In the genomic region with DNA sequence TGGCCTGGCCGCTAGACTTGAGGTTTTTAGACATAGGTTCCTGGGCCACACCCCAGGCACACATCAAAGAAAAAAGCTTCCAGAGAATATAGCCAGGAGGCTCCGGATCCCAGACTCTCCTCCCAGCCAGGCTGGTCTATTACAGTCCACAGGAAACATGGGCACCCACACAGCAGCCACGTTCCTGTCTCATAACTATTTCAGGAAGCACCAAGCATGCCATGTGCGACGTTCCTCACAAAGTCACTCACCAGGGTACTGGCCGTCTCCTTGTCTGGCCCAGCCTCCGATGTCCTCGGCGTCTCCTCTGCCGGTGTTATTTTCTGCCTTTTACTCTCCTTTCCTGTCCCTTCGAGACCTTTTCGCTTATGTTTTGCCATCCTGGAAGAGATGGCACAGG, we compare ENCODE assay signal across 22 mouse cellular contexts. TPM values are rescaled to one million over a fixed set of nuclear protein-coding genes. Genes with fewer than 3 reads are reported as not detected.
DNase-seq lines count a peak whose midpoint lies in the region; ATAC-seq lines count a peak whose summit lies in the region.
"Had no signal": no experiment of that assay in that cellular context is flagged by ENCODE, and none has a peak within 500 bp of the region (broad histone marks: within the 10 kb centered on the region; RNA-seq: fewer than 3 reads in every experiment).

No protein-coding gene starts in this region.

- no peak for ATAC-seq in erythroid progenitor cell, adult 5-6 weeks (replicated peaks; ENCODE audit: low FRiP score, poor library complexity, severe bottlenecking)
- ATAC-seq: forebrain, embryonic 16.5 days; inflammation-experienced regulatory T-cells, adult 6 months had no signal

- peak; percentile 42 to 66 for DNase-seq in frontal cortex, adult 2 months (ENCODE audit: extremely low spot score in 1 of 2, low spot score in 1 of 2)
- DNase-seq in frontal cortex, postnatal 10 days (ENCODE audit: low spot score in 2 of 2): no peak
- peak; percentile 48 to 68 for DNase-seq in left cerebral cortex, adult 18-20 months (ENCODE audit: low spot score in 2 of 2)
- no peak for DNase-seq in left cerebral cortex, postnatal 4 days
- peak; percentile 56 to 73 for DNase-seq in right cerebral cortex, adult 2 months (ENCODE audit: low spot score in 2 of 2)
- no peak for DNase-seq in right cerebral cortex, postnatal 4 days
- DNase-seq in telencephalon, adult 2 months (ENCODE audit: low read depth, low spot score): peak; percentile 72
- DNase-seq: adrenal gland, adult 8-10 months; cerebellum, adult 11 months; cerebellum, adult 9-11 months; heart, postnatal 14 days; kidney, adult 11 months; kidney, postnatal 14 days; liver; lung, adult 2 months; lung, postnatal 14 days; thymus, postnatal 4 days had no signal

- intact Hi-C loops in left cerebral cortex, postnatal 4 days (cut with DNase I): no loop called here

RNA-seq across cellular contexts. Expression of a gene that starts 5.2 kb away (rescaled TPM):
- polyA plus RNA-seq in frontal cortex, adult 2 months (2012; rRNA removed): 13.6 and 14.7 TPM in 2 replicates
- total RNA-seq in left cerebral cortex, adult 18-20 months (2021): 10 to 100 TPM; 14.1 to 14.6 TPM
- 10 to 100 TPM; 18.0 to 19.2 TPM for total RNA-seq in left cerebral cortex, postnatal 4 days (2021)
- total RNA-seq in erythroid progenitor cell, adult 5-6 weeks (2015; ENCODE audit: low replicate concordance): 4.7 TPM in 1 of 2 replicates, not detected in the other
- 3.2 and 4.2 TPM in 2 replicates for total RNA-seq in erythroid progenitor cell, adult 5-6 weeks (2017; ENCODE audit: low replicate concordance)

RNA-seq across cellular contexts. Expression of a gene that starts 29.2 kb away (rescaled TPM):
- 45.4 and 49.0 TPM in 2 replicates for polyA plus RNA-seq in frontal cortex, adult 2 months (2012; rRNA removed)
- total RNA-seq in left cerebral cortex, adult 18-20 months (2021): 10 to 100 TPM; 54.6 to 57.6 TPM
- 10 to 100 TPM; 58.7 to 60.3 TPM for total RNA-seq in left cerebral cortex, postnatal 4 days (2021)
- total RNA-seq in erythroid progenitor cell, adult 5-6 weeks (2015; ENCODE audit: low replicate concordance): 7.2 and 9.2 TPM in 2 replicates
- total RNA-seq in erythroid progenitor cell, adult 5-6 weeks (2017; ENCODE audit: low replicate concordance): 3.6 and 5.8 TPM in 2 replicates

RNA-seq across cellular contexts. Expression of a gene that starts 32.2 kb away (rescaled TPM):
- 4.7 and 5.7 TPM in 2 replicates for polyA plus RNA-seq in frontal cortex, adult 2 months (2012; rRNA removed)
- 1 to 10 TPM; 2.8 to 3.0 TPM for total RNA-seq in left cerebral cortex, adult 18-20 months (2021)
- 1 to 10 TPM; 3.0 to 3.2 TPM for total RNA-seq in left cerebral cortex, postnatal 4 days (2021)
- not detected in 2 replicates for total RNA-seq in erythroid progenitor cell, adult 5-6 weeks (2015; ENCODE audit: low replicate concordance)
- not detected in 2 replicates for total RNA-seq in erythroid progenitor cell, adult 5-6 weeks (2017; ENCODE audit: low replicate concordance)
- total RNA-seq: G1E had no signal
- polyA plus RNA-seq: G1E; inflammation-experienced regulatory T-cells, adult 6 months had no signal

RNA-seq across cellular contexts. Expression of a gene that starts 50.1 kb away (rescaled TPM):
- polyA plus RNA-seq in frontal cortex, adult 2 months (2012; rRNA removed): 0.42 and 0.44 TPM in 2 replicates
- total RNA-seq in left cerebral cortex, adult 18-20 months (2021): under 1 TPM in 1 of 2 experiments, not detected in 1; 0.33 TPM
- not detected for total RNA-seq in left cerebral cortex, postnatal 4 days (2021)
- total RNA-seq in erythroid progenitor cell, adult 5-6 weeks (2015; ENCODE audit: low replicate concordance): 2.9 TPM in 1 of 2 replicates, not detected in the other
- 0.26 TPM in 1 of 2 replicates, not detected in the other for total RNA-seq in erythroid progenitor cell, adult 5-6 weeks (2017; ENCODE audit: low replicate concordance)
- total RNA-seq: midbrain, postnatal 0 days had no signal
- polyA plus RNA-seq: inflammation-experienced regulatory T-cells, adult 6 months; midbrain, postnatal 0 days had no signal

Comparison
In these comparisons a context has a peak if more than half of its experiments do, and no peak if none do; other contexts are left out.
1. DNase-seq: peak in frontal cortex, adult 2 months (2 of 2), left cerebral cortex, adult 18-20 months (2 of 2), right cerebral cortex, adult 2 months (2 of 2) and telencephalon, adult 2 months (single experiment); none in frontal cortex, postnatal 10 days (0 of 2), left cerebral cortex, postnatal 4 days (single experiment) and right cerebral cortex, postnatal 4 days (single experiment).
2. RNA of a gene that starts 29.2 kb away (total RNA-seq): 58.7 to 60.3 TPM in left cerebral cortex, postnatal 4 days and 54.6 to 57.6 TPM in left cerebral cortex, adult 18-20 months; 3.6 to 9.2 TPM in erythroid progenitor cell, adult 5-6 weeks; every median in the first group is over 4 times any median in the second.